Mouse (Mus musculus) layer of hippocampus, postnatal 36 days (tissue): Measurements from ENCODE around the gene Snapin. TPM values are rescaled to one million over a fixed set of nuclear protein-coding genes. Genes with fewer than 3 reads are reported as not detected.

Experiments used
- DNase-seq, 2 experiments: peaks; one replicate each; pipeline ENCODE4 v3.0.0; 2022
- total RNA-seq, 2 experiments: library from RNA; stranded (reverse); gene quantifications; 2 replicates each; pipeline ENCODE4 v1.2.3; 2021

The Snapin gene
- total RNA-seq, 2 experiments from 2014 or later = 49.8 to 50.8 TPM

GRCm38 (mm10) chr3:90451396-90452095 is 39.3 kb downstream of the Snapin start:
- DNase-seq = peak; percentile 46 to 48

GRCm38 (mm10) chr3:90450874-90451273 is 40.0 kb downstream of the Snapin start:
- DNase-seq = no peak

- no peak for DNase-seq
Measured at GRCm38 (mm10) chr3:90448626-90449025, 42.2 kb downstream of the Snapin start.

GRCm38 (mm10) chr3:90447123-90447494 is 43.7 kb downstream of the Snapin start:
- DNase-seq = no peak

GRCm38 (mm10) chr3:90446389-90447122 is 44.3 kb downstream of the Snapin start:
- DNase-seq = peak; percentile 58 to 61

GRCm38 (mm10) chr3:90445417-90446200 is 45.2 kb downstream of the Snapin start:
- DNase-seq = no peak

- DNase-seq = no peak
Measured at GRCm38 (mm10) chr3:90443977-90444376, 46.9 kb downstream of the Snapin start.

GRCm38 (mm10) chr3:90440756-90441155 is 50.1 kb downstream of the Snapin start:
- no peak for DNase-seq

Other genes starting within 250 kb of the Snapin start
- under 1 TPM in 1 of 2 experiments, not detected in 1; 0.40 TPM for gene Creb3l4, start 247.5 kb downstream of the Snapin start, total RNA-seq
- 10 to 100 TPM; 44.9 to 47.2 TPM for gene Slc39a1, start 242.9 kb downstream of the Snapin start, total RNA-seq
- gene Crtc2, start 236.9 kb downstream of the Snapin start, total RNA-seq = 10 to 100 TPM; 34.5 to 41.3 TPM
- gene Dennd4b, start 225.8 kb downstream of the Snapin start, total RNA-seq = 10 to 100 TPM; 30.5 to 31.8 TPM
- gene Gatad2b, start 197.9 kb downstream of the Snapin start, total RNA-seq = 100 to 1,000 TPM in 1 of 2 experiments, 10 to 100 TPM in 1; 95.2 to 109 TPM
- 10 to 100 TPM; 13.9 to 25.2 TPM for gene Slc27a3, start 101.1 kb downstream of the Snapin start, total RNA-seq
- 10 to 100 TPM; 78.2 to 80.4 TPM for gene Ints3, start 57.4 kb downstream of the Snapin start, total RNA-seq
- gene Npr1, start 25.2 kb downstream of the Snapin start, total RNA-seq = 1 to 10 TPM; 4.6 to 6.1 TPM
- gene Ilf2, start 14.9 kb downstream of the Snapin start, total RNA-seq = 10 to 100 TPM; 83.0 to 83.8 TPM
- 100 to 1,000 TPM; 145 to 152 TPM for gene Chtop, start 18.5 kb upstream of the Snapin start, total RNA-seq
- 10 to 100 TPM; 95.5 to 98.7 TPM for gene S100a1, start 23.4 kb upstream of the Snapin start, total RNA-seq
- gene S100a13, start 23.4 kb upstream of the Snapin start, total RNA-seq = 10 to 100 TPM; 21.1 to 26.4 TPM
- under 1 TPM; 0.53 to 0.67 TPM for gene S100a14, start 35.8 kb upstream of the Snapin start, total RNA-seq
- gene S100a16, start 46.2 kb upstream of the Snapin start, total RNA-seq = 10 to 100 TPM; 82.5 to 96.2 TPM
- 1 to 10 TPM; 1.1 to 1.4 TPM for gene S100a3, start 69.5 kb upstream of the Snapin start, total RNA-seq
- not detected for gene S100a2, start 99.2 kb upstream of the Snapin start, total RNA-seq
- gene Gm42674, start 110.9 kb upstream of the Snapin start, total RNA-seq = not detected
- gene S100a4, start 112.7 kb upstream of the Snapin start, total RNA-seq = 1 to 10 TPM; 2.7 to 3.8 TPM
- not detected for gene S100a5, start 117.5 kb upstream of the Snapin start, total RNA-seq
- 10 to 100 TPM; 18.8 to 23.5 TPM for gene S100a6, start 121.8 kb upstream of the Snapin start, total RNA-seq
- gene S100a7a, start 163.0 kb upstream of the Snapin start, total RNA-seq = under 1 TPM; 0.61 to 0.62 TPM
- gene S100a8, start 177.9 kb upstream of the Snapin start, total RNA-seq = under 1 TPM in 1 of 2 experiments, not detected in 1; 0.91 TPM
- gene S100a9, start 204.7 kb upstream of the Snapin start, total RNA-seq = under 1 TPM in 1 of 2 experiments, not detected in 1; 0.86 TPM
- not detected for gene Pglyrp4, start 235.9 kb upstream of the Snapin start, total RNA-seq